Mouse (Mus musculus): ENCODE data around the gene Lclat1. TPM values are rescaled to one million over a fixed set of nuclear protein-coding genes. Genes with fewer than 3 reads are reported as not detected.

Gene Lclat1
- total and polyA plus RNA-seq, 3 experiments = 6.3 to 9.6 (median 7.0) TPM

- no peak for TF ChIP-seq MYC (IDR thresholded peaks at IDR 0.05; ENCODE audit: low read depth, low read length)
- in situ Hi-C loops (cut with MboI; ENCODE audit: low pct_ligation_motif_present, low pct_unique_long_range_greater_than_20kb, low sequenced_read_pairs) = no loop called here
Observed at GRCm38 (mm10) chr17:73233975-73234374, 126.2 kb downstream of the Lclat1 start.

GRCm38 (mm10) chr17:73237178-73237853 lies 129.5 kb downstream of the Lclat1 start:
- no peaks in the 10 kb centered on the region for H3K27me3 ChIP-seq (replicated peaks)
- no peak for TF ChIP-seq PAX5 (IDR thresholded peaks at IDR 0.05; ENCODE audit: low read length)
- TF ChIP-seq UBTF (IDR thresholded peaks at IDR 0.05; ENCODE audit: low read depth, low read length) = no peak
- TF ChIP-seq ZMIZ1 (IDR thresholded peaks at IDR 0.05; ENCODE audit: low read depth, low read length) = no peak
- no peak for TF ChIP-seq HCFC1 (IDR thresholded peaks at IDR 0.05; ENCODE audit: low read depth, low read length)
- TF ChIP-seq NELFE (IDR thresholded peaks at IDR 0.05; ENCODE audit: low read depth, low read length) = no peak
- TF ChIP-seq ETS1 (conservative IDR thresholded peaks at IDR 0.05; ENCODE audit: low read depth, low read length) = no peak
- no peak for TF ChIP-seq MEF2A (IDR thresholded peaks at IDR 0.05; ENCODE audit: borderline replicate concordance, low read depth, low read length)
- TF ChIP-seq ZKSCAN1 (IDR thresholded peaks at IDR 0.05; ENCODE audit: borderline replicate concordance, low read depth, low read length) = no peak
- no peak for TF ChIP-seq NRF1 (IDR thresholded peaks at IDR 0.05; ENCODE audit: low read depth, low read length)
- TF ChIP-seq CTCF (conservative IDR thresholded peaks at IDR 0.05 in 1 of 2, IDR thresholded peaks at IDR 0.05 in 1 of 2; ENCODE audit: low read depth in 2 of 2, low read length in 2 of 2) = no peak
- TF ChIP-seq MAX (IDR thresholded peaks at IDR 0.05; ENCODE audit: low read length) = no peak
- no peak for TF ChIP-seq JUN (IDR thresholded peaks at IDR 0.05; ENCODE audit: insufficient read depth, low read depth, low read length)
- TF ChIP-seq EP300 (IDR thresholded peaks at IDR 0.05; ENCODE audit: low read length) = no peak
- TF ChIP-seq POLR2A (IDR thresholded peaks at IDR 0.05; ENCODE audit: low read depth, low read length) = no peak
- TF ChIP-seq ZC3H11A (IDR thresholded peaks at IDR 0.05; ENCODE audit: low read depth, low read length) = no peak
- no peak overlapping the region for H3K4me2 ChIP-seq (ENCODE audit: insufficient read depth, low read depth, poor library complexity, severe bottlenecking)
- in situ Hi-C loops (cut with MboI; ENCODE audit: low pct_ligation_motif_present, low pct_unique_long_range_greater_than_20kb, low sequenced_read_pairs) = no loop called here
- no peak overlapping the region for H3K4me3 ChIP-seq (replicated peaks in 1 of 3; ENCODE audit: low read depth in 2 of 3, low read length in 2 of 3, poor library complexity in 1 of 3)
- peaks cover 0 to 4% of the 10 kb centered on the region in 2 experiments for H3K36me3 ChIP-seq (replicated peaks in 1 of 2; ENCODE audit: control insufficient read depth in 1 of 2, insufficient read depth in 1 of 2, low read length in 1 of 2)
- DNase-seq (ENCODE audit: extremely low read depth) = no peak
- dilution Hi-C loops (cut with MboI; ENCODE audit: extremely low pct_ligation_motif_present, extremely low pct_unique_long_range_greater_than_20kb, low sequenced_read_pairs) = no loop called here
- H3K9ac ChIP-seq (ENCODE audit: insufficient read depth, low read depth) = no peak overlapping the region
- no peaks in the 10 kb centered on the region for H3K9me3 ChIP-seq (replicated peaks; ENCODE audit: low read length)
- peaks cover 23 to 25% of the 10 kb centered on the region in 2 experiments for H3K4me1 ChIP-seq (ENCODE audit: control insufficient read depth in 1 of 2, insufficient read depth in 2 of 2)
- H3K79me2 ChIP-seq (replicated peaks; ENCODE audit: control insufficient read depth, extremely low read depth, insufficient read depth, poor library complexity, severe bottlenecking) = no peaks in the 10 kb centered on the region
- H3K27ac ChIP-seq (ENCODE audit: insufficient read depth, low read depth) = no peak overlapping the region

More at GRCm38 (mm10) chr17:73233975-73234374, 126.2 kb downstream of the Lclat1 start:
- Histone ChIP-seq H3K27me3 (replicated peaks) (no peaks in the 10 kb centered on the region), H3K4me1 (ENCODE audit: control insufficient read depth in 1 of 2, insufficient read depth in 2 of 2) (peaks cover 6 to 8% of the 10 kb centered on the region in 2 experiments; a peak in 3 of 4 replicates), H3K27ac (ENCODE audit: insufficient read depth, low read depth) (no peak overlapping the region), H3K4me2 (ENCODE audit: insufficient read depth, low read depth, poor library complexity, severe bottlenecking) (no peak overlapping the region), H3K4me3 (replicated peaks in 1 of 3; ENCODE audit: low read depth in 2 of 3, low read length in 2 of 3, poor library complexity in 1 of 3) (no peak overlapping the region), H3K9ac (ENCODE audit: insufficient read depth, low read depth) (no peak overlapping the region), H3K36me3 (replicated peaks in 1 of 2; ENCODE audit: control insufficient read depth in 1 of 2, insufficient read depth in 1 of 2, low read length in 1 of 2) (peaks cover 0 to 5% of the 10 kb centered on the region in 2 experiments), H3K79me2 (replicated peaks; ENCODE audit: control insufficient read depth, extremely low read depth, insufficient read depth, poor library complexity, severe bottlenecking) (no peaks in the 10 kb centered on the region), H3K9me3 (replicated peaks; ENCODE audit: low read length) (no peaks in the 10 kb centered on the region)
- dilution Hi-C loops (cut with MboI; ENCODE audit: extremely low pct_ligation_motif_present, extremely low pct_unique_long_range_greater_than_20kb, low sequenced_read_pairs) = no loop called here
- no peak for DNase-seq (ENCODE audit: extremely low read depth)

All from CH12.LX (cell line).